In the genomic region with DNA sequence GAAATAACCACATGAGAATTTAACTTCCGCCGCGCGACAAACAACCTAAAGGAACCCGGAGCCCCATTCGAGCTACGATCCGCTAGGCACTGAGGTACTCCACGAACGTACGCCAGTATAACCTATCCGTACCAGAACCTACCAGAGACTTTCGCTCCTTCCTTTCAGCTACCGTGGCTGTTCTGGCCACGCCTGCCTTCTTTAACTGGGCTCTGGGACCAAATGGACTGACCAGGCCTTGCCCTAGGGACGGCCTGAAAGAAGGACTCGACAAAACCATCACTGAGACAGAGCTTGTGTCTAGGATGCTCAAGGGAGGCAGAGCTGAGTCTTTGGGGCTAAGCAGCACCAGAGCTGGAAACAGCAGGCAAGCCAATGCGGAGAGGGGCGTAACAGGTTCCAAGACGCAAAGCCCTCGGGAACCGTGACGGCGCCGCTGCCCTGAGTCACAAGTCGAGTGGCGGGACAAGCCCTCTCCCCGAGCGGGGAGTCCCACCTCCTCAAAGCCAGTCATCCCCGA, we compare ENCODE assay signal across 7 mouse cellular contexts. TPM values are rescaled to one million over a fixed set of nuclear protein-coding genes. Genes with fewer than 3 reads are reported as not detected.
DNase-seq lines count a peak whose midpoint lies in the region; ATAC-seq and TF ChIP-seq lines count a peak whose summit lies in the region.

No protein-coding gene starts in this region.

- H3K27me3 ChIP-seq in lung, embryonic 14.5 days (ENCODE audit: insufficient read depth, low read length): peaks cover 14% of the 10 kb centered on the region; the same call in 1 of the 2 replicates
- no peaks in the 10 kb centered on the region for H3K27me3 ChIP-seq in forebrain, postnatal 0 days (ENCODE audit: insufficient read depth, low read length)
- H3K27me3 ChIP-seq in liver, embryonic 16.5 days (ENCODE audit: control insufficient read depth, insufficient read depth, low read depth, low read length): no peaks in the 10 kb centered on the region; the same call in 1 of the 2 replicates

- WGBS in lung, embryonic 14.5 days: 1% methylated on average over 30 of the region's 30 CpGs
- WGBS in bone marrow, adult 2 months: under 1% methylated on average over 30 of the region's 30 CpGs
- 1% methylated on average over 30 of the region's 30 CpGs for WGBS in forebrain, postnatal 0 days
- under 1% methylated on average over 29 of the region's 30 CpGs for WGBS in liver, embryonic 16.5 days (ENCODE audit: insufficient replicate concordance)

- peak overlapping the region; percentile 82 for H3K4me2 ChIP-seq in lung, embryonic 14.5 days
- H3K4me2 ChIP-seq in forebrain, postnatal 0 days (ENCODE audit: low read depth): peak overlapping the region; percentile 91
- peak overlapping the region; percentile 79 for H3K4me2 ChIP-seq in liver, embryonic 16.5 days (ENCODE audit: low read depth, low read length)

- DNase-seq in lung, embryonic 14.5 days: peak; percentile 58
- DNase-seq in lung, postnatal 14 days: no peak
- DNase-seq in forebrain, postnatal 0 days: no peak
- DNase-seq in spleen, postnatal 36 days (ENCODE audit: low spot score in 2 of 2): peak; percentile 52 to 56
- no peak for DNase-seq in cerebellum, adult 11 months

- no peak for TF ChIP-seq POLR2A in bone marrow, adult 2 months (IDR thresholded peaks at IDR 0.05; ENCODE audit: borderline replicate concordance, control insufficient read depth, low read depth, low read length)

- no peaks in the 10 kb centered on the region for H3K9me3 ChIP-seq in lung, embryonic 14.5 days (ENCODE audit: low read depth, low read length)
- no peaks in the 10 kb centered on the region for H3K9me3 ChIP-seq in forebrain, postnatal 0 days (ENCODE audit: low read length)
- no peaks in the 10 kb centered on the region for H3K9me3 ChIP-seq in liver, embryonic 16.5 days (replicated peaks; ENCODE audit: control insufficient read depth, low read length)

- peak overlapping the region; percentile 61 for H3K4me3 ChIP-seq in lung, embryonic 14.5 days (ENCODE audit: low read depth, low read length)
- H3K4me3 ChIP-seq in bone marrow, adult 2 months (replicated peaks; ENCODE audit: control insufficient read depth, low read depth, low read length): peak overlapping the region; percentile 80
- H3K4me3 ChIP-seq in forebrain, postnatal 0 days (ENCODE audit: low read depth, low read length): peak overlapping the region; percentile 68
- peak overlapping the region; percentile 66 for H3K4me3 ChIP-seq in liver, embryonic 16.5 days (ENCODE audit: low read depth, low read length)

- no peak; the same call in 1 of the 2 replicates for ATAC-seq in lung, embryonic 14.5 days (ENCODE audit: insufficient read depth)
- ATAC-seq in forebrain, postnatal 0 days: no peak
- ATAC-seq in liver, embryonic 16.5 days (ENCODE audit: low read depth): peak; percentile 3; the same call in 1 of the 2 replicates

- H3K9ac ChIP-seq in lung, embryonic 14.5 days: peak overlapping the region; percentile 63
- peak overlapping the region; percentile 56 for H3K9ac ChIP-seq in forebrain, postnatal 0 days
- peak overlapping the region; percentile 63 for H3K9ac ChIP-seq in liver, embryonic 16.5 days (ENCODE audit: low read depth, low read length)

- no peaks in the 10 kb centered on the region for H3K36me3 ChIP-seq in lung, embryonic 14.5 days (ENCODE audit: insufficient read depth)
- no peaks in the 10 kb centered on the region for H3K36me3 ChIP-seq in forebrain, postnatal 0 days (ENCODE audit: insufficient read depth)
- H3K36me3 ChIP-seq in liver, embryonic 16.5 days (ENCODE audit: control insufficient read depth, insufficient read depth): no peaks in the 10 kb centered on the region

- TF ChIP-seq CTCF in lung, embryonic 14.5 days (IDR thresholded peaks at IDR 0.05; ENCODE audit: low read depth): no peak
- no peak for TF ChIP-seq CTCF in bone marrow, adult 2 months (IDR thresholded peaks at IDR 0.05; ENCODE audit: control insufficient read depth, insufficient read depth, low read length)
- no peak for TF ChIP-seq CTCF in forebrain, postnatal 0 days (IDR thresholded peaks at IDR 0.05; ENCODE audit: low read depth)

- H3K4me1 ChIP-seq in lung, embryonic 14.5 days (ENCODE audit: insufficient read depth): no peaks in the 10 kb centered on the region
- H3K4me1 ChIP-seq in bone marrow, adult 2 months (ENCODE audit: control insufficient read depth, insufficient read depth, low read length): peaks cover 2% of the 10 kb centered on the region; the same call in 1 of the 2 replicates
- H3K4me1 ChIP-seq in forebrain, postnatal 0 days (ENCODE audit: insufficient read depth): peaks cover 5% of the 10 kb centered on the region; the same call in 1 of the 2 replicates
- peaks cover 14% of the 10 kb centered on the region for H3K4me1 ChIP-seq in liver, embryonic 16.5 days (ENCODE audit: control insufficient read depth, low read depth, low read length)

- H3K27ac ChIP-seq in lung, embryonic 14.5 days (ENCODE audit: low read depth): peak overlapping the region; percentile 37; the same call in 1 of the 2 replicates
- H3K27ac ChIP-seq in bone marrow, adult 2 months (ENCODE audit: control insufficient read depth, insufficient read depth, low read depth, low read length, poor library complexity): peak overlapping the region; percentile 80
- peak overlapping the region; percentile 72 for H3K27ac ChIP-seq in forebrain, postnatal 0 days (ENCODE audit: low read depth, low read length)
- peak overlapping the region; percentile 43 for H3K27ac ChIP-seq in liver, embryonic 16.5 days (ENCODE audit: low read length)

RNA-seq across cellular contexts. Expression of gene Atg16l2, which starts 0.6 kb away (rescaled TPM):
- polyA plus RNA-seq in lung, embryonic 14.5 days (2014; fragmentation: Nextera tagmentation; extraction: Ambion mirVana): 13.2 and 14.6 TPM in 2 replicates
- 28.2 and 38.6 TPM in 2 replicates for polyA plus RNA-seq in bone marrow, adult 2 months (2011; ENCODE audit: insufficient read depth, insufficient read length, low replicate concordance, missing spikeins)
- total RNA-seq in forebrain, postnatal 0 days (2014; rRNA removed): 35.3 and 51.9 TPM in 2 replicates
- 13.9 and 21.6 TPM in 2 replicates for polyA plus RNA-seq in forebrain, postnatal 0 days (2015; fragmentation: Nextera tagmentation; extraction: Ambion mirVana)
- 7.2 and 7.6 TPM in 2 replicates for polyA plus RNA-seq in liver, embryonic 16.5 days (2015; fragmentation: Nextera tagmentation; extraction: Ambion mirVana)

RNA-seq across cellular contexts. Expression of gene Stard10, which starts 15.5 kb away (rescaled TPM):
- 35.4 and 38.0 TPM in 2 replicates for polyA plus RNA-seq in lung, embryonic 14.5 days (2014; fragmentation: Nextera tagmentation; extraction: Ambion mirVana)
- 114 and 142 TPM in 2 replicates for polyA plus RNA-seq in bone marrow, adult 2 months (2011; ENCODE audit: insufficient read depth, insufficient read length, low replicate concordance, missing spikeins)
- total RNA-seq in forebrain, postnatal 0 days (2014; rRNA removed): 17.3 and 24.5 TPM in 2 replicates
- 11.0 and 12.2 TPM in 2 replicates for polyA plus RNA-seq in forebrain, postnatal 0 days (2015; fragmentation: Nextera tagmentation; extraction: Ambion mirVana)
- polyA plus RNA-seq in liver, embryonic 16.5 days (2015; fragmentation: Nextera tagmentation; extraction: Ambion mirVana): 128 and 142 TPM in 2 replicates

RNA-seq across cellular contexts. Expression of gene Arap1, which starts 46.4 kb away (rescaled TPM):
- polyA plus RNA-seq in lung, embryonic 14.5 days (2014; fragmentation: Nextera tagmentation; extraction: Ambion mirVana): 108 and 122 TPM in 2 replicates
- 86.0 and 162 TPM in 2 replicates for polyA plus RNA-seq in bone marrow, adult 2 months (2011; ENCODE audit: insufficient read depth, insufficient read length, low replicate concordance, missing spikeins)
- 14.3 and 15.8 TPM in 2 replicates for total RNA-seq in forebrain, postnatal 0 days (2014; rRNA removed)
- 8.0 and 10.5 TPM in 2 replicates for polyA plus RNA-seq in forebrain, postnatal 0 days (2015; fragmentation: Nextera tagmentation; extraction: Ambion mirVana)
- 17.3 and 22.5 TPM in 2 replicates for polyA plus RNA-seq in liver, embryonic 16.5 days (2015; fragmentation: Nextera tagmentation; extraction: Ambion mirVana)

Comparison
In these comparisons a context has a peak if more than half of its experiments do, and no peak if none do; other contexts are left out.
1. DNase-seq: peak in lung, embryonic 14.5 days (single experiment) and spleen, postnatal 36 days (2 of 2); none in lung, postnatal 14 days (single experiment), forebrain, postnatal 0 days (single experiment) and cerebellum, adult 11 months (single experiment).
2. Peak in every context shown above with its lines, with median percentiles within 50 percentile points of each other: H3K27ac ChIP-seq, H3K4me2 ChIP-seq, H3K4me3 ChIP-seq and H3K9ac ChIP-seq.